Mouse (Mus musculus) CD4-positive naive resting alpha-beta T cell, adult 57 days (primary cell): ENCODE measurements around the gene Ecm2. TPM values are rescaled to one million over a fixed set of nuclear protein-coding genes. Genes with fewer than 3 reads are reported as not detected.

Experiments
- total RNA-seq: library from RNA; stranded (reverse); gene quantifications from one replicate; pipeline ENCODE4 v1.2.4, GENCODE M21; 2023

Gene Ecm2
- not detected for total RNA-seq

GRCm38 (mm10) chr13:49504510-49504909, at the start of gene Ecm2:
Ecm2 (plus strand) TSS chr13:49504810.

GRCm38 (mm10) chr13:49492376-49493368, 11.9 kb upstream of the Ecm2 start, which contains the start of gene Tes3-ps:
Tes3-ps (plus strand) TSS chr13:49493318.

DNA sequence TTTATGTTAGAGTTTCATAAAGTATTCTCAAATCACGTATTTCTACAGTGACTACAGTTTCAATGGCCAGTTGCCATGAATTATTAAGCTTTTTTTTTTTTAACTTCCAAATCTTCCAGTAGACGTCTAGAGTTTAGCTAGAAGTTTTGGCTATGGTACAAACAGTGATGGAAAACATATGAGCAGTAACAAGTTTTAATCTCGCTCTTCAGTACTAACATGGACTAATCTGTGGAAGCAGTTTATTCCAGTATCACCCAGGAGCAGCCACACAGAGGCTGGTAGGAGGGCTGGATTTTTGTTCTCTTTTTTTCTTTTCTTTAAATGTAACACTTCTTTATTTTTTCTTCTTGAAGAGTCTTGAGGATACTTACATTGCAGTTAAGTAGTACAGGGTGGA, 39.7 kb downstream of the Ecm2 start, which contains the start of gene Aspn:
TSS of gene Aspn (plus strand) at position 165 of the 400 bp plus-strand sequence.

GRCm38 (mm10) chr13:49581541-49582530, 77.2 kb downstream of the Ecm2 start, which contains the start of gene Omd:
Omd (plus strand) TSS chr13:49582462.

Other genes with a start within 250 kb of the Ecm2 start
- 91.8 TPM for gene Fgd3, start 184.5 kb upstream of the Ecm2 start, total RNA-seq
- gene Bicd2, start 163.2 kb upstream of the Ecm2 start, total RNA-seq: 29.6 TPM
- 14.4 TPM for gene Ippk, start 83.6 kb upstream of the Ecm2 start, total RNA-seq
- gene Tes3-ps, start 11.5 kb upstream of the Ecm2 start, total RNA-seq: 0.86 TPM
- not detected for gene Aspn, start 39.6 kb downstream of the Ecm2 start, total RNA-seq
- gene Omd, start 77.7 kb downstream of the Ecm2 start, total RNA-seq: 0.27 TPM
- gene Ogn, start 103.2 kb downstream of the Ecm2 start, total RNA-seq: 1.6 TPM
- gene Cenpp, start 148.0 kb downstream of the Ecm2 start, total RNA-seq: 1.0 TPM
- 49.7 TPM for gene Nol8, start 148.3 kb downstream of the Ecm2 start, total RNA-seq
- 86.9 TPM for gene Iars, start 177.3 kb downstream of the Ecm2 start, total RNA-seq